Mouse (Mus musculus) bone marrow, adult 2 months (tissue): ENCODE measurements around the gene Fam160a1.

Experiments
- CTCF ChIP-seq: fragments of 200-500 bp; IDR thresholded peaks from 2 replicates; pipeline ENCODE4 v1.5.1; 2011; ENCODE audit warnings: low read length, control low read depth; ENCODE audit not compliant: control insufficient read depth, insufficient read depth
- POLR2A ChIP-seq: fragments of 200-500 bp; IDR thresholded peaks from 2 replicates; pipeline ENCODE4 v1.6.1; 2011; ENCODE audit warnings: low read depth, mild to moderate bottlenecking, control low read depth, low read length, borderline replicate concordance; ENCODE audit not compliant: control insufficient read depth

GRCm38 (mm10) chr3:85827283-85827682 is 10.2 kb upstream of the Fam160a1 start:
- TF ChIP-seq CTCF = no peak
- TF ChIP-seq POLR2A = no peak
